Mouse (Mus musculus): ENCODE data around the gene Pik3c2g. TPM values are rescaled to one million over a fixed set of nuclear protein-coding genes. Genes with fewer than 3 reads are reported as not detected.

The Pik3c2g gene
- polyA plus RNA-seq, 1 experiment from 2014 or later = 0.30 TPM

DNA sequence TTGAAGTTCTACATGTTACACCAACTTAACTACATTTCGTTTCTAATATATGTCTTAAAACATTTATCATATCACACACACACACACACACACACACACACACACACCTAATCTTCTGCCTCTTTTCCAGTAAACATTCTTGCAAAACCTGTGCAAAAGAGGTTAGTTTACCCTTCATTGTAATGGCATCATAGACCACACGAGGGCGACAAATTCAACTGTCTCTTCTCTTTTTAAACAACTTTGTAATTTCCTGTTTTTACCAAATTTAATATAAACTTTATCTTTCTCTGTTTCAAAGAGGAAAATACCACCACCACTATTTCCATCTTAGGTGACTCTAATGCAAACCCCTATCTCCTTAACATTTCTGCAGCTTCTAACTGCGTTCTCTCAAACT lies 68.4 kb downstream of the Pik3c2g start:
- 36% methylated on average over 4 of the region's 4 CpGs for WGBS
- no peak overlapping the region for H3K9ac ChIP-seq (ENCODE audit: low read depth, low read length)
- ATAC-seq (ENCODE audit: low FRiP score, low TSS enrichment) = no peak

DNA sequence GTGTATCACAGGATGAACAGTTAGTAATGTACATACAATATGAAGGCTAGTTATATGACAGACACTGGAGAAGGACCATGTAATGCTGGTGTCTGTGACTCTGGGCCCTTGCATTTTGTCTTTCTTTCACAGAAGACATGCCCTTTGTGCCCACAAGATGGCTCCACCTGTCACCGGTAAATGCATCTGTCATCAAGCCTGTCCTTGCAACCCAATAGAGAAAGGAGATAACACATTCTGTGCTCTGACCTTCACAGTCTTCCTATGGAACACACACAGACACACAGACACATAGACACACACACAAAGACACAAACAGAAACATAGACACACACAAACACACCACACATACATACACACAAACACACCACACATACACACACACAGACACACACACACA lies 75.4 kb downstream of the Pik3c2g start:
- no peak overlapping the region for H3K4me2 ChIP-seq (replicated peaks; ENCODE audit: low read depth, low read length)
- no peaks in the 10 kb centered on the region for H3K27me3 ChIP-seq (ENCODE audit: control insufficient read depth, insufficient read depth, low read length)
- no peak overlapping the region for H3K4me3 ChIP-seq (ENCODE audit: low read length)
- no peak overlapping the region for H3K9ac ChIP-seq (ENCODE audit: low read depth, low read length)
- 58% methylated on average over 1 of the region's 1 CpGs for WGBS
- no peaks in the 10 kb centered on the region for H3K4me1 ChIP-seq (ENCODE audit: control insufficient read depth, insufficient read depth, low read length)
- ATAC-seq (ENCODE audit: low FRiP score, low TSS enrichment) = no peak
- no peaks in the 10 kb centered on the region for H3K36me3 ChIP-seq (ENCODE audit: control insufficient read depth, insufficient read depth, low read length)
- H3K9me3 ChIP-seq (ENCODE audit: control insufficient read depth, low read length) = no peaks in the 10 kb centered on the region
- no peak overlapping the region for H3K27ac ChIP-seq (ENCODE audit: low read depth, low read length)

More for the DNA sequence above, 68.4 kb downstream of the Pik3c2g start:
- Histone ChIP-seq H3K36me3 (ENCODE audit: control insufficient read depth, insufficient read depth, low read length) (no peaks in the 10 kb centered on the region), H3K27me3 (ENCODE audit: control insufficient read depth, insufficient read depth, low read length) (no peaks in the 10 kb centered on the region), H3K27ac (ENCODE audit: low read depth, low read length) (no peak overlapping the region), H3K4me2 (replicated peaks; ENCODE audit: low read depth, low read length) (no peak overlapping the region), H3K4me1 (ENCODE audit: control insufficient read depth, insufficient read depth, low read length) (no peaks in the 10 kb centered on the region), H3K9me3 (ENCODE audit: control insufficient read depth, low read length) (no peaks in the 10 kb centered on the region), H3K4me3 (ENCODE audit: low read length) (no peak overlapping the region)

DNA sequence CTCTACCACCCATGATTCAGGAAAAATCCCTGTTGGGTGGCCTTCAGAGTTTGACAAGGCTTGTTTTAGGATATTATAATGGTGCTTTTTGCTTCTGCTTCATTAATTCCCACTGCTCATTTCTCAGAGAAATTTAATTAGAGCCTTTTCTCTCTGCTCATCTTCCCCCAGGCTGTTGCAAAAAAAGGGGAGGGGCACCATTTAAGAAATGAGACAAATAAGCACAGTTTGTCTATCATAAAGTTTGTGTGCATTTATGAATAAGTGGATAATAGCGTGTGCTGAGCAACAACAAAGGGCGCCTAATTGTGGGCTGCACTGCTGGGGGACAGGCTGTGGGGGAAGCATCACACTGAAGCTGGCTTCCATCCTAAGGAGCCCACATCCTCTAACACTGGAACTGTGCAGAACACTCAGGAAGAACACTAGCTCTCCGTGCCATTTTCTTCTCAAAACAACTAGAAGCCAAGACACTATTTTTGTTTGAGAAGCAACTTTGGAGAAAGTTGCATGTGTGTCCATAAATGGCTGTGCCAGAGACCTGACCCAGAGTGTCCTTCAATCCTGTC lies 131.5 kb downstream of the Pik3c2g start:
- H3K4me3 ChIP-seq (ENCODE audit: low read length) = no peak overlapping the region
- no peaks in the 10 kb centered on the region for H3K36me3 ChIP-seq (ENCODE audit: control insufficient read depth, insufficient read depth, low read length)

DNA sequence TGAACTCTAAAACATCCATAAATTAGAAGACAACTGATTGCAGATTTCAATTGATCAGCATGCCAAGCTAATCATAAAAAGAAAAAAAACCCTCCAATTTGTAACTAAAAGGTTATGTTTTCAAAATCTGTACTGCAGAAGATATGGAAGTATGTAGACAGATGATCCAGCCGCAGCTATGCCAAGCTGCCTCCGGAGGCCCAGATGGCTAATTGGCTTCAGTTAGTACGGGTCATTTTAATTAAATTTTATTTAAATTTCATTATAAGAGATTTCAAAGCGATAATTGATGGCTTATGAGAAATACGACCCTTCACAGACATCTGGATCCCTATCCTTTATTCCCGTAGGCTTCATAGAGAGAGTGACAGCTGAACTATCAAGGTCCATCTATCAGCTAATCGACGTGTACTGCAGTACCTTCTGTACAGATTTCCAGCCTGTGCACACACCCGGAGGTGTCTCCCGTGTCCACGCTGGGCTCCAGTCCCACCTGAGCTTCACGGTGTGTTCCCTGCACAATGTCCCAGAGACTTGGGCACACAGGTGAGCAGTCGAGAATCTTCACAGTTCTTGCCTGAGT lies 132.7 kb downstream of the Pik3c2g start:
- Histone ChIP-seq H3K4me3 (ENCODE audit: low read length) (no peak overlapping the region), H3K36me3 (ENCODE audit: control insufficient read depth, insufficient read depth, low read length) (no peaks in the 10 kb centered on the region), H3K27ac (ENCODE audit: low read depth, low read length) (no peak overlapping the region), H3K27me3 (ENCODE audit: control insufficient read depth, insufficient read depth, low read length) (no peaks in the 10 kb centered on the region), H3K4me2 (replicated peaks; ENCODE audit: low read depth, low read length) (no peak overlapping the region), H3K9me3 (ENCODE audit: control insufficient read depth, low read length) (no peaks in the 10 kb centered on the region), H3K9ac (ENCODE audit: low read depth, low read length) (no peak overlapping the region), H3K4me1 (ENCODE audit: control insufficient read depth, insufficient read depth, low read length) (no peaks in the 10 kb centered on the region)
- no peak for ATAC-seq (ENCODE audit: low FRiP score, low TSS enrichment)
- WGBS = 88% methylated on average over 13 of the region's 13 CpGs

More for the DNA sequence above, 131.5 kb downstream of the Pik3c2g start:
- WGBS = 89% methylated on average over 3 of the region's 3 CpGs
- Histone ChIP-seq H3K9me3 (ENCODE audit: control insufficient read depth, low read length) (no peaks in the 10 kb centered on the region), H3K4me1 (ENCODE audit: control insufficient read depth, insufficient read depth, low read length) (no peaks in the 10 kb centered on the region), H3K9ac (ENCODE audit: low read depth, low read length) (no peak overlapping the region), H3K4me2 (replicated peaks; ENCODE audit: low read depth, low read length) (no peak overlapping the region), H3K27me3 (ENCODE audit: control insufficient read depth, insufficient read depth, low read length) (no peaks in the 10 kb centered on the region), H3K27ac (ENCODE audit: low read depth, low read length) (no peak overlapping the region)
- no peak for ATAC-seq (ENCODE audit: low FRiP score, low TSS enrichment)

DNA sequence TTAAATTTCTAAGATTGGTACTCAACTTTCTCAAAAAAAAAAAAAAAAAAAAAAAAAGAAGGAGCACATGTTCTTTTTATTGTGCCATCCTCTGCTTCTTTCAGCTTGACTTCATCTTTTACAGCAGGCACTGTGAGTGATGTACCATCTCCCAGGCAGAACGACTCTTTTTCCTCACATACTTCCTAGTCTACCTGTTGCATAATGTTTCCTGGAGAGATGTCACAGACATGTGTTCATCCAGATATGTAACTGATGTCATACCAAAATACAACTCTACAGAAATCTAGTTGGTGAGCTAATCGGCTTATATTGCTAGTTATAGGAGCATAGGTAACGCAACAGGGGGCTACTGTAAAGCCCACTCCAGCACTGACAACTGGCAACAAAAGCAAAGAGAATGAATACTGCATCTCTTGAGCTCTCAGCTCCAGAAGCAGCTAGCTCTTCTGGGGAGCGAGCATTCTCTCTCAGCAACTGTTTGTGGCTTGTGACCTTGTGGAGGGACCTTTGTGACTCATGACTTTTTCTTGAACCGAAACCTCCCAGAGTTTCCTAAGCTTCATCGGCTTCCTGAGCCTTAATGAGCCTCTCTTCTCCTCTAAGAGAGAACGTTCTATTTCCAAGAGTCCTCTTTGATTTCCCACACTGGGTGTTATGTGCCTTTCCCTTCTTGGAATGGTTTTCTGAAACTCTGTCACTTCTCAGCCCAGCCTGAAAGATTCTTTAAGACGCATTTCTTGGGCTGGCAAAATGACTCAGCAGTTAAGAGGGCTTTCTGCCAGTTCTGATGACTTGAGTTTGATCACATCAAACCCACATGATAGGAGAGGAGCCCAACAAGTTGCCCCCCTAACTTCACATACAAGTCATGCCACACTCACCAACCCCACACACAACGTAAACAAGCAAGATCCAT lies 148.9 kb downstream of the Pik3c2g start:
- Histone ChIP-seq H3K9ac (ENCODE audit: low read depth, low read length) (no peak overlapping the region), H3K9me3 (ENCODE audit: control insufficient read depth, low read length) (no peaks in the 10 kb centered on the region), H3K4me2 (replicated peaks; ENCODE audit: low read depth, low read length) (no peak overlapping the region), H3K27me3 (ENCODE audit: control insufficient read depth, insufficient read depth, low read length) (no peaks in the 10 kb centered on the region), H3K4me1 (ENCODE audit: control insufficient read depth, insufficient read depth, low read length) (no peaks in the 10 kb centered on the region), H3K4me3 (ENCODE audit: low read length) (no peak overlapping the region), H3K36me3 (ENCODE audit: control insufficient read depth, insufficient read depth, low read length) (no peaks in the 10 kb centered on the region), H3K27ac (ENCODE audit: low read depth, low read length) (no peak overlapping the region)
- no peak for ATAC-seq (ENCODE audit: low FRiP score, low TSS enrichment)
- 79% methylated on average over 9 of the region's 9 CpGs for WGBS

DNA sequence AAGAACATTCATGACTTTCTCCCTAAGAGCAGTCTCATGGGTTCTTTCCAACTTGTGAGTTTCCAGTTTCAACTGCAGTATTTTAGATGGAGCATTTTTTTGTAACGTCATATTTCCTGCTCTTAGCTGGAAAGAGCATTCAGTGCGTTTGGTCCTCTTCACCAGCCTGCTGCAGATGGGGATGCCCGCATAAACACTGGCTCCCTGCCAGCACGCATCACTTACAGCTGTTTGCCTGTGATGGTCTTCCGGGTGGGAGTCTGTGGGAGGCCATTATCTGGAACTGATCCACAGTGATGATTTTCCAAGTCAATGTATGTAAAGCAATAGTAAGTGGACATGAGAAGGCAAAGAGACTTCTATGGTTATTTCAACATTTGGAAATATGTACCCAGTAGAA lies 151.3 kb downstream of the Pik3c2g start:
- Histone ChIP-seq H3K9ac (ENCODE audit: low read depth, low read length) (no peak overlapping the region), H3K4me3 (ENCODE audit: low read length) (no peak overlapping the region), H3K4me2 (replicated peaks; ENCODE audit: low read depth, low read length) (no peak overlapping the region), H3K27ac (ENCODE audit: low read depth, low read length) (no peak overlapping the region), H3K4me1 (ENCODE audit: control insufficient read depth, insufficient read depth, low read length) (no peaks in the 10 kb centered on the region), H3K36me3 (ENCODE audit: control insufficient read depth, insufficient read depth, low read length) (no peaks in the 10 kb centered on the region), H3K27me3 (ENCODE audit: control insufficient read depth, insufficient read depth, low read length) (no peaks in the 10 kb centered on the region), H3K9me3 (ENCODE audit: control insufficient read depth, low read length) (no peaks in the 10 kb centered on the region)
- 71% methylated on average over 5 of the region's 5 CpGs for WGBS
- no peak for ATAC-seq (ENCODE audit: low FRiP score, low TSS enrichment)

DNA sequence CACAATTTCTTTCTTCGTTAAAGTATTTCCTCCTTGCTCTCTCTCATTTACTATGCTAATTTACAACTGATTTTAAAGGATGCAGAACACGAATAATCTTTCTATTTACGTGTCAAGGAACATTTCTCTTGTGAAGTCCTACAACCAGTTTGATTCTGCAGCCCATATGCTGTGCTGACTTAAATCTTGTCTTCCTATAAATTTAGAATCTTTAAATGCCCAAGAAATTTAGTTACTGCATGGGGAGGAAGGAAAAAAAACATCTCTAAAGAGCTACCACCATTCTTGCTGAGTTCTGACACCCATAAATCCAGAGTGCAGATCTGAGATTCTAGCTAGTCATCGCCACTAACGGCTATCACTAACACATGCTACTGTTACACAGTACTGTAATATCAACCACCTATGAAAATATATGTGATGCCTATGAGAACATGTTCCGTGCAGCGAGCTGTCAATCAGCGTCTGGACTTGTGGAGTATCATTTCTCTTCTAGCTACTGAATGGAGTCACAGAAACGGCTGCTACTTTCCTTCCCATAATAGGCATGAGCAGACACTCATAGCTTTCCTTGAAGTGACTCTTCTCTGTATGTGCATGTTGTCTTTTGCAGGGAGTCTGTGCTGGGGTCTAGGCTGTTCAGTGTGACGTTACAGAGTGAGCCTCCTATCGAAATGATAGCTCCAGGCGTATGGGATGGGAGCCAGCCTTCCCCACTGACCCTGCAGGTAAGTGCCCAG lies 155.8 kb downstream of the Pik3c2g start:
- Histone ChIP-seq H3K4me1 (ENCODE audit: control insufficient read depth, insufficient read depth, low read length) (no peaks in the 10 kb centered on the region), H3K4me3 (ENCODE audit: low read length) (no peak overlapping the region), H3K9me3 (ENCODE audit: control insufficient read depth, low read length) (no peaks in the 10 kb centered on the region), H3K9ac (ENCODE audit: low read depth, low read length) (no peak overlapping the region), H3K27ac (ENCODE audit: low read depth, low read length) (no peak overlapping the region), H3K4me2 (replicated peaks; ENCODE audit: low read depth, low read length) (no peak overlapping the region), H3K27me3 (ENCODE audit: control insufficient read depth, insufficient read depth, low read length) (no peaks in the 10 kb centered on the region), H3K36me3 (ENCODE audit: control insufficient read depth, insufficient read depth, low read length) (no peaks in the 10 kb centered on the region)
- ATAC-seq (ENCODE audit: low FRiP score, low TSS enrichment) = no peak
- 67% methylated on average over 12 of the region's 12 CpGs for WGBS

DNA sequence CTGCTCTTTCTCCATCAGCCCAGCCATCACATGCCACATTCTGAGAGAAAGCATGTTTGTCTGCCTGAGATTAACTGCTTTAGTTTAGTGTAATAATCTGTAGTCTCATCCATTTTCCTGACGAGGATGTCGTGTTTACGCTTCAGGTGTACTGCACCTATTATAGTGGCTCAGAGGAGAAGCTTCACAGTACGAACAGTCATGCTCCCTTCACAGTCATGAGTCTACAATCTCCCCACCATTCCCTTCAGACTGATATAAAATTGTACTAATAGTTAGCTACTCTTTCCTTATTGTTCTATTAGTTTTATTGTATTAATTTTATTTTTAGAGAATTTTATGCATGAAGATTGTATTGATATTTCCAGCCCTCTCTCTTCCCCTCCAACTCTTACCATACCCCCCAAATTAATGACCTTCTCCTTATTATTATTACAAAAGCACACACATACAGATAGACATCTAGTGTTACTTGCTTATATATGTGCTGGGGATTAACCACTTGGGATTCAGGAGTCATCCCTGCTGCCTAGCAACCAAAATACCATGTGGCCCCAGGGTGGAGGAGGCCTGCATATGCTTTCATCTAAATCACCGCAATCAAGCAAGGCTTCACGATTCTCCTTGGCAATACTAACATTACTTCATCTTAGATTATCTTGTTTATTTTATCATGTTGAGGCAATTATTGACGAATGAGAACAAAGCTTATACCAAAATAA lies 159.9 kb downstream of the Pik3c2g start:
- no peak overlapping the region for H3K27ac ChIP-seq (ENCODE audit: low read depth, low read length)
- no peaks in the 10 kb centered on the region for H3K9me3 ChIP-seq (ENCODE audit: control insufficient read depth, low read length)
- 85% methylated on average over 7 of the region's 7 CpGs for WGBS
- H3K36me3 ChIP-seq (ENCODE audit: control insufficient read depth, insufficient read depth, low read length) = no peaks in the 10 kb centered on the region
- no peaks in the 10 kb centered on the region for H3K4me1 ChIP-seq (ENCODE audit: control insufficient read depth, insufficient read depth, low read length)
- H3K27me3 ChIP-seq (ENCODE audit: control insufficient read depth, insufficient read depth, low read length) = no peaks in the 10 kb centered on the region
- H3K9ac ChIP-seq (ENCODE audit: low read depth, low read length) = no peak overlapping the region
- no peak overlapping the region for H3K4me3 ChIP-seq (ENCODE audit: low read length)
- no peak for ATAC-seq (ENCODE audit: low FRiP score, low TSS enrichment)
- no peak overlapping the region for H3K4me2 ChIP-seq (replicated peaks; ENCODE audit: low read depth, low read length)

Measured in kidney, embryonic 14.5 days (tissue).